Mouse (Mus musculus): ENCODE data around the gene Mpig6b.

GRCm38 (mm10) chr17:35061299-35061698 is 4.7 kb downstream of the Mpig6b start:
- TF ChIP-seq CTCF (IDR thresholded peaks at IDR 0.05; ENCODE audit: extremely low read depth, insufficient read length, insufficient replicate concordance, low read depth, low read length), result no peak
- TF ChIP-seq POLR2A (IDR thresholded peaks at IDR 0.05; ENCODE audit: low read depth, low read length), result no peak

Measured in small intestine, adult 2 months (tissue).